Mouse (Mus musculus): ENCODE measurements around the gene Lrp3.

DNA sequence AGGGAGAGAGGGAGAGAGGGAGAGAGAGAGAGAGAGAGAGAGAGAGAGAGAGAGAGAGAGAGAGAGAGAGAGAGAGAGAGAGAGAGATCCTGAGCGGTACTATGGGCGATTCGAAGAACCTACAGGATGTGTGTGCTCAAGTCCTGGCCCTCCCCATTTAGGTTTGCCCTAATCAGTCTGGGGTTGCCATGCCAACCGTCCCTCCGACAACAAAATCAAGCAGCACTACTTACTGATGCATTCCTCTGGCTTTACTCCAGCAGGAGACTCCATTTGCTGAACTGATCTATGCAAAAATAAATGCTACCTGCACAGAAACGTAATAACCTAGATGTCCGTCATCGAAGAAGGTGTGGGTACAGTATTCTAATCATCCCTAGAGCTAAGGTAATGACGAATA lies 20.0 kb upstream of the Lrp3 start:
- TF ChIP-seq CTCF (IDR thresholded peaks at IDR 0.05; ENCODE audit: borderline replicate concordance, insufficient read depth, low read length) (no peak), POLR2A (IDR thresholded peaks at IDR 0.05; ENCODE audit: low read depth, low read length) (no peak)

Measured in embryonic fibroblast, embryonic 13.5 days (primary cell).